Mouse (Mus musculus): ENCODE data around the gene Lsamp.

DNA sequence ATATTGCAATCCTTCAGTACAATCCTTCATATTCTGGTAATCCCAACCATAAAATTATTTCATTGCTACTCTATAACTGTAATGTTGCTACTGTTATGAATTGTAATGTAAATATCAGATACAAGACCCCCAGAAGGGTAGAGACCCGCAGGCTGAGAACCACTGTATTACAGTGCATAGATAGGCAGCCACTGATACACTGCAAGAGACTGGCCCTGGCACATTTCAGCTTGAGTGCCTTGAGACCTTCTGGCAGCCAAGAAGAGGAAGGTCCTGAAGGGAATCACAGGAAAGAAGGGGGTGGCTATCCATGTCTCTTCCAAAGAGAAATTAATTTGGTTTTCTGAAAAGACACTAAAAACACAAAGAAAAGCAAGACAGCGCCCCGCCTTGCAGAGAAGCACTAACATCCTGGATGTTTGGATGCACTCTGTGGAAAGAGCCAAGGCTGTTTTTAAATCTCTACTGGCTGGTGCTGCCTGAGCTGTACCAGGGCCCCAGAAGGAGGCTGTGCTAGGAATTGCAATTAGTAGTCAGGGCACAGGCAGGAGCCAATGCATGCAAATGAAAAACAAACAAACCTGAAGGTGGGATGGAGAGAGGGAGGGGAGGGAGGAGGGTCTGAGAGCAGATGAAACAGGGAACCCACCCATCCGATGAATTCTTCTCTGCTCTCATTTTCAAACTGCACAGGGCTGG, 1787.4 kb downstream of the Lsamp start:
- TF ChIP-seq CTCF (IDR thresholded peaks at IDR 0.05), result no peak
- no peak for TF ChIP-seq EP300 (IDR thresholded peaks at IDR 0.05)
